In the genomic region with DNA sequence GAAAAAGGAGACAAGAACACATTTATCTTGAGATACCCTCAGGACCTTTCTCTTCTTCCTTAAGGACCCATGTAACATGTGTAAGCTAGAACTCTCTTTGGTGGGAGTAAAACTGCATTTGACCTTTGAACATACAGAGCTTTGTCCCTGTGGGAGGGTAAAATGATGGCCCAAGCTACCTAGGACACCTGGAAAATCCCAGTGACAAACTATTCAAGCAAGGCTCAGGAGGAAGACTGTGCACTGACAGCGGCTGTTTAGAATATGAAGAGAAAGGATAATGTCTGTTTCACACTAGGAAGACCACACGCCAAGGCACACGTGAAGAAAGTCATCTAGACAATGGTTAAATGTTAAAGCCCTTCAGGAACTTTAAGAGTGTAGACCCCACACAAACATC, we compare ENCODE assay signal across 26 mouse cellular contexts. TPM values are rescaled to one million over a fixed set of nuclear protein-coding genes. Genes with fewer than 3 reads are reported as not detected.
DNase-seq lines count a peak whose midpoint lies in the region; ATAC-seq and TF ChIP-seq lines count a peak whose summit lies in the region.
"Had no signal": no experiment of that assay in that cellular context is flagged by ENCODE, and none has a peak within 500 bp of the region (broad histone marks: within the 10 kb centered on the region; RNA-seq: fewer than 3 reads in every experiment).

No protein-coding gene starts in this region.

- 66% methylated on average over 3 of the region's 3 CpGs for WGBS in forebrain, embryonic 11.5 days
- 71% methylated on average over 3 of the region's 3 CpGs for WGBS in forebrain, embryonic 14.5 days
- WGBS in midbrain, embryonic 10.5 days, result 67% methylated on average over 3 of the region's 3 CpGs
- WGBS in midbrain, postnatal 0 days, result 38% methylated on average over 3 of the region's 3 CpGs
- 78% methylated on average over 3 of the region's 3 CpGs for WGBS in limb, embryonic 14.5 days

- H3K36me3 ChIP-seq in forebrain, embryonic 11.5 days (ENCODE audit: control insufficient read depth, insufficient read depth, low read length), result no peaks in the 10 kb centered on the region
- no peaks in the 10 kb centered on the region for H3K36me3 ChIP-seq in forebrain, embryonic 14.5 days (ENCODE audit: control insufficient read depth, insufficient read depth, low read length)
- no peaks in the 10 kb centered on the region for H3K36me3 ChIP-seq in midbrain, embryonic 10.5 days
- H3K36me3 ChIP-seq in midbrain, postnatal 0 days (ENCODE audit: insufficient read depth, low read length), result no peaks in the 10 kb centered on the region
- no peaks in the 10 kb centered on the region; the same call in 1 of the 2 replicates for H3K36me3 ChIP-seq in ES-E14 (ENCODE audit: control insufficient read depth, insufficient read depth, low read length, poor library complexity, severe bottlenecking)
- H3K36me3 ChIP-seq in limb, embryonic 14.5 days (ENCODE audit: control insufficient read depth, insufficient read depth, low read length), result peaks cover 23% of the 10 kb centered on the region
- H3K36me3 ChIP-seq: heart, embryonic 10.5 days; liver, embryonic 13.5 days had no signal

- no peak overlapping the region for H3K9ac ChIP-seq in forebrain, embryonic 11.5 days (ENCODE audit: low read length)
- no peak overlapping the region for H3K9ac ChIP-seq in forebrain, embryonic 14.5 days (ENCODE audit: low read length)
- H3K9ac ChIP-seq in midbrain, postnatal 0 days (replicated peaks; ENCODE audit: low read length, poor library complexity, severe bottlenecking), result no peak overlapping the region
- H3K9ac ChIP-seq in ES-E14 (ENCODE audit: insufficient read depth, low read depth, low read length, poor library complexity, severe bottlenecking), result no peak overlapping the region
- H3K9ac ChIP-seq in limb, embryonic 14.5 days (ENCODE audit: low read depth, low read length, severe bottlenecking), result no peak overlapping the region
- H3K9ac ChIP-seq: embryonic facial prominence, embryonic 15.5 days; liver, embryonic 13.5 days had no signal

- 0 out of 2 replicates have a peak overlapping the region, but pooled peaks have one; percentile 18 for H3K27ac ChIP-seq in forebrain, embryonic 11.5 days (ENCODE audit: low read depth, low read length)
- H3K27ac ChIP-seq in forebrain, embryonic 14.5 days (ENCODE audit: low read depth, low read length), result no peak overlapping the region
- H3K27ac ChIP-seq in midbrain, embryonic 10.5 days (replicated peaks), result peak overlapping the region; percentile 19; the same call in 1 of the 2 replicates
- no peak overlapping the region for H3K27ac ChIP-seq in midbrain, postnatal 0 days (ENCODE audit: low read depth, low read length)
- peak overlapping the region; percentile 84; the same call in 1 of the 2 replicates for H3K27ac ChIP-seq in ES-E14 (ENCODE audit: insufficient read depth, low read depth, low read length, poor library complexity, severe bottlenecking)
- H3K27ac ChIP-seq in limb, embryonic 14.5 days (replicated peaks; ENCODE audit: low read depth, low read length), result peak overlapping the region; percentile 65
- H3K27ac ChIP-seq: embryonic facial prominence, embryonic 15.5 days; heart, embryonic 10.5 days; left cerebral cortex, adult 2 months; liver, embryonic 13.5 days had no signal

- DNase-seq in forebrain, embryonic 11.5 days (ENCODE audit: low spot score), result no peak
- no peak for DNase-seq in forebrain, embryonic 14.5 days (ENCODE audit: low spot score)
- DNase-seq in midbrain, embryonic 10.5 days (ENCODE audit: low spot score), result no peak
- no peak for DNase-seq in midbrain, postnatal 0 days (ENCODE audit: low spot score)
- peak; percentile 44 for DNase-seq in ES-E14 (ENCODE audit: low read depth, low spot score)
- no peak for DNase-seq in limb, embryonic 14.5 days (ENCODE audit: low spot score)
- DNase-seq in layer of hippocampus, adult 9-11 months, result no peak
- DNase-seq in layer of hippocampus, adult 9-10 months (ENCODE audit: low spot score), result no peak
- DNase-seq: adrenal gland, postnatal 14 days; cerebellum, adult 9-10 months; gastrocnemius, postnatal 10 days; kidney, adult 9 months; kidney, postnatal 25 days; liver, embryonic 13.5 days; lung, adult 2 months; lung, postnatal 14 days; right cerebral cortex, adult 18-20 months had no signal

- ATAC-seq in forebrain, embryonic 11.5 days (replicated peaks; ENCODE audit: low FRiP score), result no peak
- ATAC-seq in forebrain, embryonic 14.5 days, result no peak
- ATAC-seq in midbrain, postnatal 0 days (ENCODE audit: low FRiP score), result no peak
- ATAC-seq in limb, embryonic 14.5 days (ENCODE audit: low FRiP score, low read depth), result 0 out of 2 replicates have a peak, but pooled peaks have one; percentile 21
- ATAC-seq: forebrain, embryonic 16.5 days; midbrain, embryonic 16.5 days had no signal

- no peaks in the 10 kb centered on the region for H3K9me3 ChIP-seq in forebrain, embryonic 11.5 days (ENCODE audit: control insufficient read depth, low read length)
- no peaks in the 10 kb centered on the region for H3K9me3 ChIP-seq in forebrain, embryonic 14.5 days (replicated peaks; ENCODE audit: control insufficient read depth, low read length)
- H3K9me3 ChIP-seq in midbrain, embryonic 10.5 days (replicated peaks), result no peaks in the 10 kb centered on the region
- H3K9me3 ChIP-seq in midbrain, postnatal 0 days (ENCODE audit: low read length), result no peaks in the 10 kb centered on the region
- H3K9me3 ChIP-seq in ES-E14 (ENCODE audit: control insufficient read depth, insufficient read depth, low read depth, low read length), result no peaks in the 10 kb centered on the region
- no peaks in the 10 kb centered on the region for H3K9me3 ChIP-seq in limb, embryonic 14.5 days (ENCODE audit: control insufficient read depth, low read length)
- H3K9me3 ChIP-seq: embryonic facial prominence, embryonic 15.5 days; heart, embryonic 10.5 days; liver, embryonic 13.5 days had no signal

- TF ChIP-seq POLR2A in limb, embryonic 14.5 days (IDR thresholded peaks at IDR 0.05; ENCODE audit: borderline replicate concordance, extremely low read depth, insufficient read depth, insufficient read length), result no peak

- in situ Hi-C loops in ES-E14 (cut with MboI; ENCODE audit: low sequenced_read_pairs in 2 of 2, unreplicated experiment in 2 of 2), result no loop called here

- H3K4me2 ChIP-seq in forebrain, embryonic 11.5 days (ENCODE audit: low read depth, low read length, severe bottlenecking), result no peak overlapping the region
- H3K4me2 ChIP-seq in forebrain, embryonic 14.5 days (ENCODE audit: low read length), result no peak overlapping the region
- H3K4me2 ChIP-seq in midbrain, postnatal 0 days (ENCODE audit: low read depth, low read length, poor library complexity, severe bottlenecking), result no peak overlapping the region
- no peak overlapping the region for H3K4me2 ChIP-seq in limb, embryonic 14.5 days (replicated peaks; ENCODE audit: low read depth, low read length, severe bottlenecking)
- H3K4me2 ChIP-seq: embryonic facial prominence, embryonic 15.5 days; liver, embryonic 13.5 days had no signal

- no peak for TF ChIP-seq CTCF in midbrain, postnatal 0 days (IDR thresholded peaks at IDR 0.05)

- no peak overlapping the region for H3K4me3 ChIP-seq in forebrain, embryonic 11.5 days (ENCODE audit: low read depth, low read length)
- no peak overlapping the region for H3K4me3 ChIP-seq in forebrain, embryonic 14.5 days (ENCODE audit: low read depth, low read length)
- no peak overlapping the region for H3K4me3 ChIP-seq in midbrain, embryonic 10.5 days
- no peak overlapping the region for H3K4me3 ChIP-seq in midbrain, postnatal 0 days (ENCODE audit: low read depth, low read length)
- no peak overlapping the region for H3K4me3 ChIP-seq in ES-E14 (ENCODE audit: insufficient read depth in 1 of 2, low read depth in 1 of 2, low read length in 2 of 2, poor library complexity in 1 of 2, severe bottlenecking in 1 of 2)
- H3K4me3 ChIP-seq in limb, embryonic 14.5 days (replicated peaks; ENCODE audit: low read length), result no peak overlapping the region
- H3K4me3 ChIP-seq: embryonic facial prominence, embryonic 15.5 days; heart, embryonic 10.5 days; left cerebral cortex, adult 2 months; liver, embryonic 13.5 days had no signal

- no peaks in the 10 kb centered on the region for H3K4me1 ChIP-seq in forebrain, embryonic 11.5 days (replicated peaks; ENCODE audit: control insufficient read depth, insufficient read depth, low read length)
- no peaks in the 10 kb centered on the region for H3K4me1 ChIP-seq in forebrain, embryonic 14.5 days (ENCODE audit: control insufficient read depth, insufficient read depth, low read length)
- peaks cover 13% of the 10 kb centered on the region for H3K4me1 ChIP-seq in midbrain, embryonic 10.5 days
- no peaks in the 10 kb centered on the region for H3K4me1 ChIP-seq in midbrain, postnatal 0 days (ENCODE audit: insufficient read depth, low read length)
- H3K4me1 ChIP-seq in ES-E14 (ENCODE audit: control insufficient read depth in 2 of 2, insufficient read depth in 2 of 2, low read length in 2 of 2, poor library complexity in 1 of 2), result peaks cover 5 to 16% of the 10 kb centered on the region in 2 experiments
- H3K4me1 ChIP-seq in limb, embryonic 14.5 days (ENCODE audit: control insufficient read depth, insufficient read depth, low read length), result peaks cover 10% of the 10 kb centered on the region; the same call in 1 of the 2 replicates
- H3K4me1 ChIP-seq: embryonic facial prominence, embryonic 15.5 days; heart, embryonic 10.5 days; liver, embryonic 13.5 days had no signal

- H3K27me3 ChIP-seq in forebrain, embryonic 11.5 days (ENCODE audit: control insufficient read depth, insufficient read depth, low read length), result no peaks in the 10 kb centered on the region
- H3K27me3 ChIP-seq in forebrain, embryonic 14.5 days (replicated peaks; ENCODE audit: control insufficient read depth, insufficient read depth, low read length), result no peaks in the 10 kb centered on the region
- no peaks in the 10 kb centered on the region for H3K27me3 ChIP-seq in midbrain, embryonic 10.5 days (ENCODE audit: low read depth, poor library complexity, severe bottlenecking)
- H3K27me3 ChIP-seq in midbrain, postnatal 0 days (ENCODE audit: insufficient read depth, low read length), result no peaks in the 10 kb centered on the region
- H3K27me3 ChIP-seq in limb, embryonic 14.5 days (ENCODE audit: control insufficient read depth, insufficient read depth, low read length), result no peaks in the 10 kb centered on the region
- H3K27me3 ChIP-seq: embryonic facial prominence, embryonic 15.5 days; liver, embryonic 13.5 days had no signal

TF ChIP-seq in ES-E14, 5 proteins besides CTCF, POLR2A, EP300 and RAD21 (continues in another document):
- no peak for TF ChIP-seq MAFK (IDR thresholded peaks at IDR 0.05; ENCODE audit: insufficient read depth, low read depth, low read length)

RNA-seq across cellular contexts. Expression of gene Gm16485, which starts 56.3 kb away (rescaled TPM):
- polyA plus RNA-seq in forebrain, embryonic 11.5 days (2014; fragmentation: Nextera tagmentation; extraction: Ambion mirVana), result 0.11 TPM in 1 of 2 replicates, not detected in the other
- polyA plus RNA-seq in forebrain, embryonic 14.5 days (2014; fragmentation: Nextera tagmentation; extraction: Ambion mirVana), result 0.14 TPM in 1 of 2 replicates, not detected in the other
- 0.05 TPM in 1 of 2 replicates, not detected in the other for polyA plus RNA-seq in midbrain, embryonic 10.5 days (2016; fragmentation: Nextera tagmentation; extraction: Ambion mirVana)
- 0.55 and 1.6 TPM in 2 replicates for total RNA-seq in midbrain, postnatal 0 days (2014; rRNA removed)
- 0.36 and 0.44 TPM in 2 replicates for polyA plus RNA-seq in midbrain, postnatal 0 days (2015; fragmentation: Nextera tagmentation; extraction: Ambion mirVana)
- total RNA-seq in ES-E14 (2012; rRNA removed), result not detected in 2 replicates
- 0.26 and 0.27 TPM in 2 replicates for polyA plus RNA-seq in limb, embryonic 14.5 days (2012; rRNA removed)
- polyA plus RNA-seq in limb, embryonic 14.5 days (2014; fragmentation: Nextera tagmentation; extraction: Ambion mirVana), result 0.18 and 0.21 TPM in 2 replicates
- total RNA-seq: adrenal gland, postnatal 14 days; gastrocnemius, postnatal 10 days; granulocyte monocyte progenitor cell, adult 5-6 weeks; megakaryocyte progenitor cell, adult 5-6 weeks had no signal
- polyA plus RNA-seq: heart, embryonic 10.5 days; heart, embryonic 16.5 days; liver, embryonic 13.5 days; testis, adult 2 months had no signal

Comparison
In these comparisons a context has a peak if more than half of its experiments do, and no peak if none do; other contexts are left out.
1. H3K27ac ChIP-seq: peak in forebrain, embryonic 11.5 days (single experiment), midbrain, embryonic 10.5 days (single experiment), ES-E14 (single experiment) and limb, embryonic 14.5 days (single experiment); none in forebrain, embryonic 14.5 days (single experiment) and midbrain, postnatal 0 days (single experiment).